Mouse (Mus musculus) hindbrain, embryonic 14.5 days (tissue): ENCODE measurements around the gene Tmprss11d. TPM values are rescaled to one million over a fixed set of nuclear protein-coding genes. Genes with fewer than 3 reads are reported as not detected.

Experiments
- ATAC-seq: fragments of 200-750 bp; cut with Nextera tagmentation; 2 replicates; pipeline ENCODE4 v1.8.0; 2017; ENCODE audit warnings: moderate number of reproducible peaks, mild to moderate bottlenecking, moderate TSS enrichment, moderate library complexity; ENCODE audit not compliant: low FRiP score
- DNase-seq: peaks from one replicate; pipeline ENCODE4 v3.0.0-alpha.2; 2015; ENCODE audit warnings: low spot score
- H3K27ac ChIP-seq: fragments of 300-500 bp; sonication (generic); 2 replicates; pipeline ENCODE4 v1.5.1; 2014; ENCODE audit warnings: mild to moderate bottlenecking, moderate library complexity
- H3K27me3 ChIP-seq: fragments of 300-500 bp; sonication (generic); 2 replicates; pipeline ENCODE4 v1.6.1; 2014; ENCODE audit warnings: mild to moderate bottlenecking, low read length, mixed read lengths; ENCODE audit not compliant: control insufficient read depth, insufficient read depth
- H3K36me3 ChIP-seq: fragments of 300-500 bp; sonication (generic); replicated peaks from 2 replicates; pipeline ENCODE4 v1.6.1; 2014; ENCODE audit not compliant: control insufficient read depth, insufficient read depth
- H3K4me1 ChIP-seq: fragments of 300-500 bp; sonication (generic); replicated peaks from 2 replicates; pipeline ENCODE4 v1.6.1; 2014; ENCODE audit warnings: antibody characterized with exemption, low read length, mixed read lengths; ENCODE audit not compliant: control insufficient read depth, insufficient read depth
- H3K4me2 ChIP-seq: fragments of 300-500 bp; sonication (generic); replicated peaks from 2 replicates; pipeline ENCODE4 v1.6.1; 2014; ENCODE audit warnings: mild to moderate bottlenecking, moderate library complexity
- H3K4me3 ChIP-seq: fragments of 300-500 bp; sonication (generic); replicated peaks from 2 replicates; pipeline ENCODE4 v1.5.1; 2014; ENCODE audit warnings: mild to moderate bottlenecking, low read length
- H3K9ac ChIP-seq: fragments of 300-500 bp; sonication (generic); 2 replicates; pipeline ENCODE4 v1.6.1; 2014
- H3K9me3 ChIP-seq: fragments of 300-500 bp; sonication (generic); 2 replicates; pipeline ENCODE4 v1.6.1; 2016; ENCODE audit warnings: low read length; ENCODE audit not compliant: control insufficient read depth
- WGBS: fragments of 180-500 bp; shearing (Covaris S2); extraction: QIAGEN DNeasy Blood & Tissue Kit; methylation state at CpG from one replicate; pipeline ENCODE4 v1.1.7; 2014; 5-methylcytosine and 5-hydroxymethylcytosine counted together
- polyA plus RNA-seq: library from polyadenylated mRNA; unstranded; fragments of >200 nt; fragmentation: Nextera tagmentation; extraction: Ambion mirVana; gene quantifications from 2 replicates; pipeline ENCODE4 v1.2.1, GENCODE M21; 2014

The Tmprss11d gene
- 0.12 TPM in 1 of 2 replicates, not detected in the other for polyA plus RNA-seq

DNA sequence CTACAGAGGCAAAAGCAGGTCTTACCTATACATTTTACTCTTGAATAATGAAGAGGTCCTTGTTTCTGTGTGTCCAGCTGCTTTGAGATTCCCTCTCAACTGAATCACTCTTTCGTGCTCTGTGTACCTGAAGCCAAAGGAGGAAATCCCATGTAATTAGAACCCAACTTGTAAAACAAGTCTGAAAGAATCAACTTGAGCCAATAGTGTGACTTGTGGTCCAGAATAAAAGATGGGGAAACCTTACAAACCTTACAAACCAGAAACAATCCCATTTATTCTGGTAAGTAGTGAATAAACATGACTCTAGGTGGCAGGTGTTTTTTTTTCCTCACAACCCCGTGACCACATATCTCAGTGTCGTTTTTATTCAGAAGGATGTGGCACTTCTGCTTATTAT, at the start of gene Tmprss11d:
Gene Tmprss11d (minus strand): TSS at position 101 of the 400 bp plus-strand sequence.
- no peaks in the 10 kb centered on the region for H3K27me3 ChIP-seq
- H3K9me3 ChIP-seq: no peaks in the 10 kb centered on the region
- 80% methylated on average over 3 of the region's 3 CpGs for WGBS
- H3K4me3 ChIP-seq: no peak within 1 kb of the TSS
- H3K9ac ChIP-seq: no peak within 1 kb of the TSS
- no peak for DNase-seq
- H3K27ac ChIP-seq: no peak within 1 kb of the TSS
- ATAC-seq: no peak
- no peaks in the 10 kb centered on the region for H3K36me3 ChIP-seq
- H3K4me1 ChIP-seq: no peaks in the 10 kb centered on the region
- H3K4me2 ChIP-seq: no peak within 1 kb of the TSS

DNA sequence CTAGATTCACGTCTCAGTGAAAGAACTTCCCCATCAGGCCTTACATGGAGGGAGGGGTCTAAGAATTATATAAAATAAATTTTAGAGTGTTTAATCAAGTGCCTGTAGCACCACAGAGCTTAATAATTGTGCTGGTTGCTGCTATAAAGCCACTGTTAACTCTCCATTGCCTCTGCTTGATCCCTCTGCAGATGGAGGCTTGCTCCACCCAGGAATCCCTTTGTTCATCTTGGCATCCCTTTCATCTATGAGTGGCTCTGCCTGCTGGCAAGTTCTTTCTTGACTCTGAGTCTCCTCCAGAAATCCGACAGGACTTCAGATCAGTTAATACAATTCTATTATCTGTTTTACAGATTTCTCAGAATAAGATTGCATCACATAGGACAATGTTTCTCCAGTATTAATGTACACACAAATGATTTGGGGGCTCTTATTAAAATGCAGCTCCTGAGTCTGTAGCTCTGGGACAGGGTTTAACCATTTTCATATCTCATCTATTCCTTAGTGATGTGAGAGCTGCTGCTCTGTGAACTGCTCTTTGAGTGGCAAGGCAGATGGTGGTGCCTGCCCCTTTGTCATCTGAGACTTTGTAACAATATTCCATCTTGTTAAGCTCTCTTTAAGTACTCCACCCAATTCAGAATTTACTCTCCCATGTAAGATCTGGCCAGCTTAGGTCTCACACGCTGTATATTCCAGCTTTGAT, 48.3 kb upstream of the Tmprss11d start:
- H3K9me3 ChIP-seq: no peaks in the 10 kb centered on the region
- no peak overlapping the region for H3K27ac ChIP-seq
- no peaks in the 10 kb centered on the region for H3K36me3 ChIP-seq
- 51% methylated on average over 3 of the region's 3 CpGs for WGBS
- H3K9ac ChIP-seq: no peak overlapping the region
- ATAC-seq (no peak), DNase-seq (no peak)
- H3K4me2 ChIP-seq: no peak overlapping the region
- H3K27me3 ChIP-seq: no peaks in the 10 kb centered on the region
- H3K4me3 ChIP-seq: no peak overlapping the region
- no peaks in the 10 kb centered on the region for H3K4me1 ChIP-seq

DNA sequence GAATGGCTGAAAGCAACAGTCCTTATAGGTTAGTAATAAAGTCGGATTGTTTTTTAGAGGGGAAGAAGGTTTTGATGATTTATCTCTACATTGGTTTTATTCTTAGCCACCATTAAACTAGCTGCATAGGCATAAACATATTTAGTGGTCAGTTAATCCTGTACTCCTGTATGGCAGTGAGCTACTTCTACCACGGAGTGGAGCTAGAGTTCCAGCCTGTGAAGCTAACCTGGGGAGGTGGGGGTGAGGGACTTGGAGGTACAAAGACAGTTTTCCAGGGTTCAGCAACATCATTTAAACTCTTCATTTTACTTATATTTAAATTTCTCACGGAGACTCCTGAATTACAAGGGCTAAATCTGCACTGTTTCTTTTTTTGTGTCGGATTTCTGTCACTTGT, 46.3 kb upstream of the Tmprss11d start:
- H3K36me3 ChIP-seq: no peaks in the 10 kb centered on the region
- H3K9me3 ChIP-seq: no peaks in the 10 kb centered on the region
- H3K4me2 ChIP-seq: no peak overlapping the region
- H3K27ac ChIP-seq: no peak overlapping the region
- no peak overlapping the region for H3K9ac ChIP-seq
- H3K4me3 ChIP-seq: no peak overlapping the region
- H3K27me3 ChIP-seq: no peaks in the 10 kb centered on the region
- DNase-seq (no peak), ATAC-seq (peak; percentile 43; the same call in 1 of the 2 replicates)
- H3K4me1 ChIP-seq: no peaks in the 10 kb centered on the region
- 26% methylated on average over 4 of the region's 4 CpGs for WGBS

DNA sequence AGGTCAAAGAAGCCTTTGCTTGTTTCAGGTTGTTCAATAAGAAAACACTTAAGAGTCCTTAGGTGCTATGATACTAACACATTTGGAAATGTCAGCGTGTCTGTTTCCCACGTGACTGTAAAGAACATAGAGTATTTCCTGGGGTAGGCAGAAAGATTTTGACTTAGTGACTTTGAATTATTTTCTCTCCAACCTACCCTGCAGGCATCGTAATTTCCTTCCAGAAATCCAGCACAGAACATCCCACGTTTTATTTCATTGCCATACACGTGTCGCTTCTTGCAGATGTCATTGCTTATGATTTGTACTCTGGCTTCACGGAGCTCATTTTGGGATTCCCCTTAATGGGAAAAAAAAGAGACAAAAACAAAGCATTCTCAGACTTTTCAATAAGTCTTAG, 41.1 kb upstream of the Tmprss11d start:
- Histone ChIP-seq H3K27ac (no peak overlapping the region), H3K36me3 (no peaks in the 10 kb centered on the region), H3K9me3 (no peaks in the 10 kb centered on the region), H3K4me3 (no peak overlapping the region), H3K4me1 (no peaks in the 10 kb centered on the region), H3K27me3 (no peaks in the 10 kb centered on the region), H3K4me2 (no peak overlapping the region), H3K9ac (no peak overlapping the region)
- ATAC-seq (no peak), DNase-seq (no peak)
- WGBS: 87% methylated on average over 7 of the region's 7 CpGs

DNA sequence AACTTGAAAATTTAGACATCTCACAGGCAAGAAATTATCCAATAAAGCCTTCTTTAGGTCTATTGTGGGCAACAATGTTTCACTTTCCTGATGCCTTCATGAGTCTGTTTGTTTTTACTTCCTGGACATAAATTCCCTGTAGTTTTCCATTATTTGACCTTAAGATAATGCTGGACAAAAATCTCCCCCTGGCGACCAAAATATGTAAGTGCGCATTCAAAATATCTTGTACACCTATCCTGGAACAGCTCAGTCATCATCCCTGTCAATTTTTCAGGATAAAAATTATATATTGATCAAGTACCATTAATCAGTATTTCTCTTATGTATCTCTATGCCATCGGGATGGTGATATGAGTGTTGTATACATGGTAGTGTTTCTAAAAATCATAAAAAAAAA, 37.6 kb upstream of the Tmprss11d start:
- Histone ChIP-seq H3K27me3 (no peaks in the 10 kb centered on the region), H3K4me1 (no peaks in the 10 kb centered on the region), H3K9ac (no peak overlapping the region), H3K4me2 (no peak overlapping the region), H3K4me3 (no peak overlapping the region), H3K27ac (no peak overlapping the region), H3K9me3 (no peaks in the 10 kb centered on the region), H3K36me3 (no peaks in the 10 kb centered on the region)
- 33% methylated on average over 3 of the region's 3 CpGs for WGBS
- peak; percentile 42 for DNase-seq
- ATAC-seq: no peak

DNA sequence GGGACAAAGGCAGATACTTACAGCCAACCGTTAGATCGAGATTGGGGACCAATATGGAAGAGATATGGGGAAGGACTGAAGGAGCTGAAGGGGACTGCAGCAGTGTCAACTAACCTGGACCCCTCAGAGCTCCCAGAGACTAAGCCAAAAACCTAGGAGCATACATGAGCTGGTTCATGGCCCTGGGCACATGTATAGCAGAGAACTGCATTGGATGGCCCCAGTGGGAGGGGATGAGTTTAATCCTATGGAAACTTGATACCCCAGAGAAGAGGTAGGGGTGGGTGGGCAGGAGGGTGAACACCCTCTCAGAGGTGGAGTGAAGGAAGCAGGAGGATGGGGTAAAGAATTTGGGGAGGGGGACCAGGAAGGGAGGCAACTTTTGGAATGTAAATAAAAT, 34.7 kb upstream of the Tmprss11d start:
- no peak overlapping the region for H3K4me3 ChIP-seq
- ATAC-seq (no peak), DNase-seq (no peak)
- H3K9ac ChIP-seq: no peak overlapping the region
- WGBS: 89% methylated on average over 2 of the region's 2 CpGs
- H3K9me3 ChIP-seq: no peaks in the 10 kb centered on the region
- no peak overlapping the region for H3K27ac ChIP-seq
- no peak overlapping the region for H3K4me2 ChIP-seq
- H3K4me1 ChIP-seq: no peaks in the 10 kb centered on the region
- no peaks in the 10 kb centered on the region for H3K36me3 ChIP-seq
- H3K27me3 ChIP-seq: no peaks in the 10 kb centered on the region

DNA sequence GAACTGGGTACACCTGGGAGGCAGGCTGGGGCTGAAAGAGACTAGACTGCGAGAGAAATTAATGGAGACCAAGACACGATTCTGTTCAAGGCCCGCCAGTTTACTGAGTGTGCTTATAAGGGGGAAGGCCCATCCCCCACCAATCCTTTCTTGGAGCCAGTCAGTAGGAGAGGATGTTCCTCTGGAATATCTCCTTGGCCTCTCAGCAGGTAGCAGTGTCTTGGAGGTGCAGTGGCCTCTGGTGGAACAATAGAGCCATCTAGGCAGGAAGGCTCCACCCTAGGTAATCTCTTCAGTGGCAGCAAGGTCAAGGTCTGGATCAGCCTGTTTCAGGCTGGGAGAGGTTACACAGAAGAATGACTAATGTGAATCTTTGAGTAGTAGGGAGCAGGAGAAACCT, 34.0 kb upstream of the Tmprss11d start:
- whole genome bisulfite sequencing: 86% methylated on average over 3 of the region's 3 CpGs
- Histone ChIP-seq H3K9ac (no peak overlapping the region), H3K4me2 (no peak overlapping the region), H3K27me3 (no peaks in the 10 kb centered on the region), H3K36me3 (no peaks in the 10 kb centered on the region), H3K4me1 (no peaks in the 10 kb centered on the region), H3K27ac (no peak overlapping the region), H3K4me3 (no peak overlapping the region), H3K9me3 (no peaks in the 10 kb centered on the region)
- ATAC-seq (no peak), DNase-seq (no peak)

DNA sequence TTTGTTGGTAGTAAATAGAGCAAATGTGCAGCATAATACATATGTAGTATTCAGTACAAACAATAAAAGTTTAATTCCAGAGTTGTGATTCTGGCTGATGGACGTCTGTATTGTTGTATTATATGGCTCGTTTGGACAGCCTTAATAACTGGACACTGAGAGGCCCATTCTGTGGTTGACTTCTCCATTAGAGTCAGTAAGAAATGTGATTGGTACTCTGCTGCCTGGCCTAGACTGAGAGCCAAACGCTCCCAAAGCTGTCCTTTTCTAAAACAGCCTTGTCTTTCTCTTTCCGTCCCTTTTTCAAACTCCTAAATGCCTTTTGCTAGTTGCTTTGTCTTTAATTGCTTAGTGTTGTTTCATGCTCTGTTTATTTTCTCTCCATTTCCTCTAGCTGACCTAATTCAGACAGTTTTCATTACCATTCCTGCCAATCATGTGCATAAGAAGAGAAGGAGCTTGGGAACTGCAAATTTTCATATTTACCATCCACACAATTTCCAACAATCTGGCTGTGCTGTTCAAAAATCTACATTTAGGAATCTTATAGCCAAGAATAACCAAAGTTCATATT, 13.7 kb downstream of the Tmprss11d start:
- Histone ChIP-seq H3K27me3 (no peaks in the 10 kb centered on the region), H3K36me3 (no peaks in the 10 kb centered on the region), H3K4me2 (no peak overlapping the region), H3K9me3 (no peaks in the 10 kb centered on the region), H3K9ac (no peak overlapping the region), H3K4me3 (no peak overlapping the region), H3K27ac (no peak overlapping the region), H3K4me1 (no peaks in the 10 kb centered on the region)
- ATAC-seq: no peak
- DNase-seq: no peak
- 61% methylated on average over 4 of the region's 4 CpGs for WGBS

DNA sequence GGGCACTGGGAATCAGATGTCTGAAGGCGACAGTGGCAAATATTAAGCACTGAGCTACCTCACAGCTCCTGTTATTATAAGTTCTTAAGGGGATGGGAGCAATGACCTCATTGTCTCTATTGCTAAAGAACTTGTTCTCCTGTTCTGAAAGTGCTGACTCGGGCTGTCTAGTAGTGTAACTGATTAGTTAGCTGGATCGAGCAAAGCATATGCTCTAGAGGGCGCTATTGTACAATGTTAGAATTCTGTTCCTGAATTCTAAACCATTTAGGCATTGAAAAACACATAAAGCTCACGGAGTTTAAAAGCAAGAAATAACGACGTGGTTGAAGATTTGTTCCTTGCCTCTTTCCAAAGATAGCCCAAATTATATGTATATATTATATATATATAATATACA, 20.3 kb downstream of the Tmprss11d start:
- peak; percentile 77 for DNase-seq
- Histone ChIP-seq H3K4me1 (no peaks in the 10 kb centered on the region), H3K36me3 (no peaks in the 10 kb centered on the region), H3K4me2 (no peak overlapping the region), H3K9ac (no peak overlapping the region), H3K27ac (no peak overlapping the region), H3K4me3 (no peak overlapping the region), H3K9me3 (no peaks in the 10 kb centered on the region), H3K27me3 (no peaks in the 10 kb centered on the region)
- WGBS: 23% methylated on average over 7 of the region's 7 CpGs
- no peak; the same call in 1 of the 2 replicates for ATAC-seq
